Mouse (Mus musculus) liver, adult 2 months (tissue): Measurements from ENCODE around the gene Zbed5.

ENCODE experiments used
- CTCF ChIP-seq: fragments of 200-500 bp; IDR thresholded peaks from 2 replicates; pipeline ENCODE4 v1.5.1; 2011; ENCODE audit warnings: low read depth, low read length, control low read depth
- POLR2A ChIP-seq: fragments of 200-500 bp; IDR thresholded peaks from 2 replicates; pipeline ENCODE4 v1.6.1; 2011; ENCODE audit warnings: low read length, control low read depth; ENCODE audit not compliant: insufficient read depth; ENCODE audit errors: extremely low read depth

GRCm38 (mm10) chr5:129873942-129874341 lies 21.6 kb upstream of the Zbed5 start:
- TF ChIP-seq CTCF (no peak), POLR2A (no peak)
